In genomic region chr4:152622022-152622777, GRCm38 (mm10) we compare ENCODE assay signal across 12 mouse cellular contexts.
DNase-seq lines count a peak whose midpoint lies in the region; ATAC-seq and TF ChIP-seq lines count a peak whose summit lies in the region.
"Had no signal": no experiment of that assay in that cellular context is flagged by ENCODE, and none has a peak within 500 bp of the region (broad histone marks: within the 10 kb centered on the region; RNA-seq: fewer than 3 reads in every experiment).

No protein-coding gene starts in this region.

- H3K4me3 ChIP-seq in forebrain, embryonic 14.5 days (ENCODE audit: low read depth, low read length) = no peak overlapping the region
- no peak overlapping the region for H3K4me3 ChIP-seq in heart, adult 2 months
- H3K4me3 ChIP-seq: intestine, embryonic 15.5 days had no signal

- WGBS in forebrain, embryonic 14.5 days = 61% methylated on average over 9 of the region's 9 CpGs
- WGBS in heart, adult 2 months = 59% methylated on average over 9 of the region's 9 CpGs

- ATAC-seq in forebrain, embryonic 14.5 days = no peak
- ATAC-seq: intestine, embryonic 15.5 days had no signal

- no peak for TF ChIP-seq POLR2A in heart, adult 2 months (IDR thresholded peaks at IDR 0.05; ENCODE audit: insufficient read depth, low read depth, low read length)

- no peaks in the 10 kb centered on the region for H3K36me3 ChIP-seq in forebrain, embryonic 14.5 days (ENCODE audit: control insufficient read depth, insufficient read depth, low read length)
- H3K36me3 ChIP-seq in heart, adult 2 months (ENCODE audit: control insufficient read depth, insufficient read depth, low read length) = no peaks in the 10 kb centered on the region
- H3K36me3 ChIP-seq: G1E; intestine, embryonic 15.5 days had no signal

- H3K9ac ChIP-seq in forebrain, embryonic 14.5 days (ENCODE audit: low read length) = no peak overlapping the region
- H3K9ac ChIP-seq in heart, adult 2 months (ENCODE audit: low read depth, low read length) = no peak overlapping the region
- H3K9ac ChIP-seq: intestine, embryonic 15.5 days had no signal

- DNase-seq in cerebellum, postnatal 10 days = peak; percentile 58 to 62
- no peak for DNase-seq in cerebellum, adult 18-20 months
- peak; percentile 67 for DNase-seq in forebrain, embryonic 14.5 days (ENCODE audit: low spot score)
- peak; percentile 50 to 68 for DNase-seq in left cerebral cortex, postnatal 36 days (ENCODE audit: low spot score in 2 of 2)
- peak; percentile 35 for DNase-seq in retina, embryonic 14.5 days (ENCODE audit: low spot score)
- no peak for DNase-seq in urinary bladder, postnatal 14 days (ENCODE audit: low spot score)
- no peak for DNase-seq in kidney, adult 11 months
- DNase-seq in heart, adult 2 months = no peak
- DNase-seq: adrenal gland, adult 2 months had no signal

- no peak overlapping the region for H3K4me2 ChIP-seq in forebrain, embryonic 14.5 days (ENCODE audit: low read length)
- H3K4me2 ChIP-seq: heart, embryonic 11.5 days; intestine, embryonic 15.5 days had no signal

- intact Hi-C loops in left cerebral cortex, postnatal 36 days (cut with DNase I) = loop anchor here (5.0 kb wide), 2 partner anchors 90 to 110 kb away; no protein-coding TSS in a partner anchor
- intact Hi-C loops in heart, adult 2 months (cut with DNase I) = no loop called here

- H3K27ac ChIP-seq in forebrain, embryonic 14.5 days (ENCODE audit: low read depth, low read length) = no peak overlapping the region
- H3K27ac ChIP-seq in heart, adult 2 months = no peak overlapping the region
- H3K27ac ChIP-seq: intestine, embryonic 15.5 days had no signal

- no peaks in the 10 kb centered on the region for H3K79me2 ChIP-seq in heart, adult 2 months (replicated peaks; ENCODE audit: control insufficient read depth, insufficient read depth, low read length)

- no peaks in the 10 kb centered on the region for H3K9me3 ChIP-seq in forebrain, embryonic 14.5 days (replicated peaks; ENCODE audit: control insufficient read depth, low read length)
- H3K9me3 ChIP-seq: intestine, embryonic 15.5 days had no signal

- no peak for TF ChIP-seq EP300 in heart, adult 2 months (IDR thresholded peaks at IDR 0.05; ENCODE audit: insufficient read depth, low read depth, low read length)

- no peak for TF ChIP-seq CTCF in heart, adult 2 months (IDR thresholded peaks at IDR 0.05)

- H3K27me3 ChIP-seq in forebrain, embryonic 14.5 days (replicated peaks; ENCODE audit: control insufficient read depth, insufficient read depth, low read length) = no peaks in the 10 kb centered on the region
- no peaks in the 10 kb centered on the region for H3K27me3 ChIP-seq in heart, adult 2 months (ENCODE audit: control insufficient read depth, insufficient read depth, low read length)
- H3K27me3 ChIP-seq: intestine, embryonic 15.5 days had no signal

- peaks cover 27% of the 10 kb centered on the region for H3K4me1 ChIP-seq in forebrain, embryonic 14.5 days (ENCODE audit: control insufficient read depth, insufficient read depth, low read length)
- H3K4me1 ChIP-seq in heart, adult 2 months (ENCODE audit: control insufficient read depth, insufficient read depth, low read length) = no peaks in the 10 kb centered on the region

Comparison
In these comparisons a context has a peak if more than half of its experiments do, and no peak if none do; other contexts are left out.
1. DNase-seq: peak in cerebellum, postnatal 10 days (2 of 2), forebrain, embryonic 14.5 days (single experiment), left cerebral cortex, postnatal 36 days (2 of 2) and retina, embryonic 14.5 days (single experiment); none in cerebellum, adult 18-20 months (0 of 2), urinary bladder, postnatal 14 days (single experiment), kidney, adult 11 months (single experiment) and heart, adult 2 months (0 of 2).